Mouse (Mus musculus) spleen, adult 2 months (tissue): ENCODE results near the gene Cuedc2.

Experiments used
- CTCF ChIP-seq: fragments of 200-500 bp; IDR thresholded peaks from 2 replicates; pipeline ENCODE4 v1.5.1; 2011; ENCODE audit warnings: mild to moderate bottlenecking, inconsistent platforms; ENCODE audit not compliant: insufficient read depth, insufficient read length, insufficient replicate concordance; ENCODE audit errors: extremely low read depth
- POLR2A ChIP-seq: fragments of 200-500 bp; IDR thresholded peaks from 2 replicates; pipeline ENCODE4 v1.6.1; 2011; ENCODE audit warnings: low read depth, low read length, inconsistent platforms

- TF ChIP-seq POLR2A (no peak), CTCF (no peak)
Measured at GRCm38 (mm10) chr19:46382275-46382674, 43.8 kb upstream of the Cuedc2 start.
